Mouse (Mus musculus) CD4-positive, CD25-positive, alpha-beta regulatory T cell, adult 2 months (primary cell): ENCODE results near the gene Mrpl20.
"Not testable (repeated sequence)": the region's sequence is repeated elsewhere in the genome, so short reads cannot be mapped to it uniquely, and the experiment has no call there.

Experiments
- DNase-seq: peaks from one replicate; pipeline ENCODE4 v3.0.0-alpha.2; 2012; ENCODE audit warnings: low read depth, low spot score

Mrpl20 gene

DNA sequence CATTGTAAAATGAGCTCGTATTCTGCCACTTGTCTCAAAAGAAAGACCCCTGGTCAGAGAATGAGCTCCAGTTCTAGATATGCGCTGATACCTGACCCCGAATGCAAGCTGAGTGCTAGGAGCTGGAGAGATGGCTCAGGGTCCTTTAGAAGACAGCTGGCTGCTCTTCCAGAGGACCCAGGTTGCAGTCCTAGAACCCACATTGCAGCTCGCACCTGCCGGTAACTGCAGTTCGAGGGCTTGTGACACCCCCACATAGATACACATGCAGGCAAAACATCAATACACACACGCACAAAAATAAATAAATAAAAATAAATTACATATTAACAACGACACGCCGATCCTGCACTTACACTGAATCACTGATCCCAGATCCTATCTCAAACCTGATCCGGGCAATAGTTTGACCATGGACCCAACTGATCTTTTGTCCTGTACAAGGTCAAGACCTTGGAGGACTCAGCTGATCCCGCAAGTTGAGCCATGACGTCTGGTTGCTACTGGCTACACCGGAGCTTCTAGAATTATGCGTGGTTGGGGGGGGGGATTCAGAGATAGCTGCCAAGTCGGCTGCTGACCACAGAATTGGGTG, 19.1 kb upstream of the Mrpl20 start:
- no peak for DNase-seq

DNA sequence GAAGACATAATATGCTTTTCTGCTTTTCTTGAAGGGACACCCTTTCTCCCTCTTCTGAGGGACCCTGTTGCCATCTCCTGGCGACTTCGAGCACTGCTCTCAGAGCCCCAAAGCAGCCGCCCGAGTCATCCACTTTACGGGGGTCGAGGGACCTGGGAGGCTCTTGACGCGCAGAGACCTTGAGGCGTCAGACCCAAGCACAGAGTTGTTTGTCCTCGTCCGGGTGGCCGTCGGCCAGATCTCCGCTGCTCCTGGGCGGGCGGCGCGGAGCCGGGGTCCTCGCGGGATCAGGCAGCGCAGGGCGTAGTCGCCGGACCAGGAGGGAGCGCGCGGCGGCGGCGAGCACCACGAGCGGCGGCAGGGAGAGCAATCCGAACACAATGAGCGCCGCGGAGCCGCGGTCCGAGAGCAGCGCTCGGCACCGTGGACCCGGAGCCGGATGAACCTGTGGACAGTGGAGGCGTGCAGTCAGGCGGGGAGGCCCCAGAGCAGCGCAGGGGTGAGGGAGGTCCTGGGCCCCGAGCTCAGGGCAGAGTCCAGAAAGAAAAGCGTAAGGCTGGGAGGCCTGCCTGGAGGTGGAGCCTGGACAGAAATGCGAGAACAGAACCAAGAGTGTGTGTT, 18.5 kb upstream of the Mrpl20 start:
- peak; percentile 73 for DNase-seq

GRCm38 (mm10) chr4:155785246-155785645, 17.4 kb upstream of the Mrpl20 start:
- no peak for DNase-seq

DNA sequence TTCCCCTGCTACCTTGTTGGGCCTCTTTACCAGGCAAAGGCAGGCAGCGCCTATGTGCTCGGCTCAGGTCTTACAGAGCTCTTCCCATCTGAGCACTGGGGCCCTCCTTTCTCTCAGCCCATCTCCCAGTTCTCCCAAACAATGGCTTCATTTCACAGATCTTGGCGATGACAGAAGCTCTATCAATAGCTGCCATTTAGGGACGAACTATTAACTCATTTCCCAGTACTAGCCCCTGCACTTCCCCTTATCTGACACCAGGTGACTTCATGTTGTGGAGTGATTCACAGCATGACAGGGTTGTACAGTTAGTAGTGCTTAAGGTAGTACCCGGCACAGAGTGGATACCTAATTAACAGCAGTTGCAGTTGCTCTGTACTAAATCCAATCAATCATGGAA, 16.9 kb upstream of the Mrpl20 start, which contains the start of gene Tmem88b:
Gene Tmem88b, minus strand, starts transcription at position 56 of the 400 bp plus-strand sequence.
- no peak for DNase-seq

DNA sequence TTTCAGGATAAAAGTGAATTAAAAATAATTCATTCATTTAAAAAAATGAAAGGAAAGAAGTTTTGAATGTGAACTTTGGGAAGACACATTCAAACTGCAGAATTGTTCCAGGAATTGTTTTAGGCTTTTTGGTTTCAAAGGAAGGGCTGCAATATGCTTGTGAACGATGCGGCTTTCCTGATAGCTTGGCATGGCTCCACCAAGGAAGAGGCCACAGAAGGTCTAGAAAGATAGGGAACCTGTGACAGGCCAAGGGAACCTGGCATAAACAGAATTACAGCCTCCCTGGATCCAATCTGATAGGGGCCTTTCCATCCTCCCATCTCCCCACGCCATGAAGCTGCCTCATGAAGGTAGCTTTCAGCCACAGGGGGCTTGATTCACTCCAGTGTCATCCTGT, 14.4 kb upstream of the Mrpl20 start:
- no peak for DNase-seq

- not testable (repeated sequence) for DNase-seq
Observed at GRCm38 (mm10) chr4:155788833-155789232, 13.8 kb upstream of the Mrpl20 start.

GRCm38 (mm10) chr4:155790021-155790489, 12.6 kb upstream of the Mrpl20 start, which contains the start of gene Ankrd65:
Gene Ankrd65 (plus strand): TSS chr4:155790439.
- no peak for DNase-seq

GRCm38 (mm10) chr4:155790650-155791161, 12.0 kb upstream of the Mrpl20 start:
- no peak for DNase-seq

DNA sequence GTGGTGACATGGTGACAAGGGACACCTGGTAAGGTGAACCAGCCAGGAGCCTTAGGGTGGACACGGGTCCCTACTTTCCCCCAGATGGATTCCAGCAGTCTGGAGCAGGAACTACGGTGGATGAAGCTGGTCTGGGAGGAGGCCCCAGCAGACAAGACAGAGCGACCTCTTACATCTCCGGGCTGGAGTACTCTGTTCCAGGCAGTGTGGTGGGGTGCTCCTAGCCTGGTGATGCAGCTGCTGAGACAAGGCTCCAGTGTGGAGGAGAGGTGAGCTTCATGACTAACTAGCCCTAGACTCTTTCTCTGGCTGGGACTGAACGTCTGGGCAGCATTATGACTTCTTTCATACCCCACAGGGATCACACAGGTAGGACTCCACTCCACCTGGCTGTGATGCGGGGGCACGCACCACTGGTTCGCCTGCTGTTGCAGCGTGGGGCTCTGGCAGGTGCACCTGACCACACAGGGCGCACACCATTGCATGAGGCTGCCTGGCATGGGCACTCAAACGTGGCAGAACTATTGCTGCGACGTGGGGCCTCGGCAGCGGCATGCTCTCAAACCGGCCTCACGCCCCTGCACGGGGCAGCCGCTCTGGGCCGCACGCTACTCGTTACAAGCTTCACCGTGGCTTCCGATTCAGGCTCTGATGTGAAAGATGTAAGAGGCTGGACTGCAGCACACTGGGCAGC, 11.3 kb upstream of the Mrpl20 start:
- DNase-seq = no peak

GRCm38 (mm10) chr4:155793730-155794129, 8.9 kb upstream of the Mrpl20 start:
- DNase-seq = no peak

GRCm38 (mm10) chr4:155802075-155802474, 603 bp upstream of the Mrpl20 start:
- no peak for DNase-seq

DNA sequence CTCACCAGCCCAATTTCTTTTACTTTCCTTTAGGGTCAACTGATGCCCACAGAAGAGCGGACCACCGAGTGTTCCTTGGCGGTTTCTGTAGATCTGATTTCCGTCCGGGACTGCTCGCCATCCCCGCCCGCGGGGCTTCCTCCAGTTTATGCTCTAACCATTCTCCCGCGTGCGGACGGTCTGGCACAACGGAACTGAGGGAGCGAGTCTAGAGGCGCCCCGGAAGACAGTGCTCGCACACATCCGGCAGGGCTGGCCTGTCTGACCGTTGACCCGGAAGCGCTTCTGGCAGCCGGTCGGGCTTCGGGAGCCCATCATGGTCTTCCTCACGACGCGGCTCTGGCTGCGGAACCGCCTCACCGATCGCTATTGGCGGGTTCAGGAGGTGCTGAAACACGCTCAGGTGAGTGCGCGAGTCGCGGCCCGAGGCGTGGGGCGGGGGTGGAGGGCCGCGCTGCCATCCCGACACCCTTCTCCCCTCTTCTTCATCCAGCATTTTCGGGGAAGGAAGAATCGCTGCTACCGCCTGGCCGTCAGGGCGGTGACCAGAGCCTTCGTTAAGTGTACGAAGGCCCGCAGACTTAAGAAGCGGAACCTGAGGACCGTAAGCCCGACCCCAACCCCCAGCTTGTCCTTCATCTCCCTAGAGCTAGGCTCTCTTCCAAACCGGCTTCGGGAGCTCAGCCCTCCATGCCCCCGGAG, 813 bp downstream of the Mrpl20 start:
- DNase-seq = peak; percentile 97

- no peak for DNase-seq
Observed at GRCm38 (mm10) chr4:155807841-155808240, 5.2 kb downstream of the Mrpl20 start.

- peak; percentile 99 for DNase-seq
Observed at GRCm38 (mm10) chr4:155811929-155812664, 9.4 kb downstream of the Mrpl20 start, which contains the start of gene Ccnl2. Gene Ccnl2 (plus strand): TSS chr4:155812489.

DNA sequence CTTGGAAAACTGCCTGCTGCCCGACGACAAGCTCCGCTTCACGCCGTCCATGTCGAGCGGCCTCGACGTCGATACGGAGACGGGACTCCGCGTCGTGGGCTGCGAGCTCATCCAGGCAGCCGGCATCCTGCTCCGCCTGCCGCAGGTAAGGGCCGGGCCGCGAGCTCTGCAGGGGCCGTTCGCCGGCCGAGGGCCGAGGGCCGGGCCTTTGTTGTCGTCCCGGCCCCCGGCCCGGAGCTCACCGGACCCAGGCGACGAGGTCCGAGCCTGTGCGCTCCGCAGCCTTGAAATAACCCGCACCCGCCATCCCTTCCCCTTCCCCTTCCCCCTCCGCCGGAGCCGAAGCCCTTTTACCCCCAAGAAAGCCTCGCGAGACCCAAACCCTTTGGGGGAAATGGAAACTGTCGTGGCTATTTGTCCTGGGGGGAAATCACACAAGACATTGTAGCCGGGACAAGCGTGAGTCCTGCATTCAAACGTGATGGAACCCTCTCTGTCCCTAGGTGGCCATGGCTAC, 10.0 kb downstream of the Mrpl20 start:
- peak; percentile 49 for DNase-seq

- no peak for DNase-seq
Observed at GRCm38 (mm10) chr4:155817533-155817932, 14.9 kb downstream of the Mrpl20 start.

- peak; percentile 67 for DNase-seq
Observed at GRCm38 (mm10) chr4:155821025-155821424, 18.3 kb downstream of the Mrpl20 start.

DNA sequence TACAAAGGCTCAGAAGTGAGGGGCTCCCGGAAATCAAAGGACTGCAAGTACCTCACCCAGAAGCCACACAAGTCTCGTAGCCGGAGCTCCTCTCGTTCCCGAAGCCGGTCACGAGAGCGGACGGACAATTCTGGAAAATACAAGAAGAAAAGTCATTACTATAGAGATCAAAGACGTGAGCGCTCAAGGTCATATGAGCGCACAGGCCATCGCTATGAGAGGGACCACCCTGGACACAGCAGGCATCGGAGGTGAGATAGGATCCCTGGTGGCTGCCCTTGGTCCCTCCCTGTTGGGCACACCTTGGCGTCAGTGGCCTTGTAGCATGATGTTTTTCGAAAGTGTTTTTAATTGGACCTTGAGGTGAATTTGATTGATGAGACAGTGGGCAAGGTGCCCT, 20.8 kb downstream of the Mrpl20 start:
- no peak for DNase-seq

- DNase-seq = no peak
Observed at GRCm38 (mm10) chr4:155829866-155830265, 27.2 kb downstream of the Mrpl20 start.

- DNase-seq = no peak
Observed at GRCm38 (mm10) chr4:155830596-155830995, 27.9 kb downstream of the Mrpl20 start.
